Mouse (Mus musculus): Measurements from ENCODE around the gene Prkacb.

DNA sequence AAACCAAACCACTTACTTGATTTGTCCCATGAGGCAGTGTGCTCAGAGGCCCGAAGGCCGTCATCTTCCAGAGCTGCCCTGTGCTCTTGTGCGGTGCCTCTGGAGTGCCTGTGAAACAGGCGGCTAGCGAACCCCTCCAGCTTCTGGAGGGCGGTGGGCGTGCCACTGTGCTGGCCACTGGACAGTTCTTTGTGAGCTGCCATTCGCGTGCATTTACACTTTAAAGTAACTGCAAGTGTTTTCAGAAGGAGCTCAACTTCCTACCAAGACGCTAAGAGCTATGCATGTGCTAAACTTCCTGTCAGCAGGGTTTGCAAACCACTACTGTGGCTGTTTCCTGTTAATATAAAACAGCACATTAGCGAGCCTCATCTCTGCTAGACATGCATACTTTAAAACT is 31.7 kb downstream of the Prkacb start:
- TF ChIP-seq CHD2 (IDR thresholded peaks at IDR 0.05; ENCODE audit: low read depth, low read length) (no peak), ZNF384 (IDR thresholded peaks at IDR 0.05; ENCODE audit: low read depth, low read length) (no peak), HCFC1 (IDR thresholded peaks at IDR 0.05; ENCODE audit: borderline replicate concordance, insufficient read depth, low read length) (no peak), MAFK (IDR thresholded peaks at IDR 0.05; ENCODE audit: insufficient read depth, low read depth, low read length) (no peak), ZC3H11A (IDR thresholded peaks at IDR 0.05; ENCODE audit: borderline replicate concordance, low read depth, low read length) (no peak)

All from ES-E14 (cell line).